Mouse (Mus musculus): ENCODE measurements at regions not wholly inside any gene's neighbourhood (a gene's known extent, or its start where the extent isn't known, plus 50 kb on each side); places are given as distances from the start of the nearest gene placed in this dataset.

- no peaks in the 10 kb centered on the region for H3K27me3 ChIP-seq (replicated peaks; ENCODE audit: control insufficient read depth, insufficient read depth, low read length)
- no peaks in the 10 kb centered on the region for H3K36me3 ChIP-seq (ENCODE audit: control insufficient read depth, insufficient read depth, low read length)
- H3K9ac ChIP-seq (ENCODE audit: low read length) = no peak overlapping the region
- 83% methylated on average over 9 of the region's 9 CpGs for WGBS
- H3K9me3 ChIP-seq (replicated peaks; ENCODE audit: control insufficient read depth, low read length) = no peaks in the 10 kb centered on the region
- DNase-seq (ENCODE audit: low spot score) = no peak
- ATAC-seq = no peak
- no peak overlapping the region for H3K4me3 ChIP-seq (ENCODE audit: low read depth, low read length)
- H3K27ac ChIP-seq (ENCODE audit: low read depth, low read length) = no peak overlapping the region
- H3K4me2 ChIP-seq (ENCODE audit: low read length) = no peak overlapping the region
- no peaks in the 10 kb centered on the region for H3K4me1 ChIP-seq (ENCODE audit: control insufficient read depth, insufficient read depth, low read length)
These were observed 289.8 kb downstream of the Cbln4 start for GRCm38 (mm10) chr2:171753502-171753901.

GRCm38 (mm10) chr2:171747162-171747561 lies 296.1 kb downstream of the Cbln4 start:
- no peaks in the 10 kb centered on the region for H3K36me3 ChIP-seq (ENCODE audit: control insufficient read depth, insufficient read depth, low read length)
- H3K4me3 ChIP-seq (ENCODE audit: low read depth, low read length) = no peak overlapping the region
- no peak for ATAC-seq
- H3K4me1 ChIP-seq (ENCODE audit: control insufficient read depth, insufficient read depth, low read length) = no peaks in the 10 kb centered on the region
- H3K4me2 ChIP-seq (ENCODE audit: low read length) = no peak overlapping the region
- no peak overlapping the region for H3K27ac ChIP-seq (ENCODE audit: low read depth, low read length)
- DNase-seq (ENCODE audit: low spot score) = no peak
- WGBS = 7% methylated on average over 1 of the region's 1 CpGs
- H3K9ac ChIP-seq (ENCODE audit: low read length) = no peak overlapping the region
- no peaks in the 10 kb centered on the region for H3K27me3 ChIP-seq (replicated peaks; ENCODE audit: control insufficient read depth, insufficient read depth, low read length)
- H3K9me3 ChIP-seq (replicated peaks; ENCODE audit: control insufficient read depth, low read length) = no peaks in the 10 kb centered on the region

- DNase-seq (ENCODE audit: low spot score) = no peak
- Histone ChIP-seq H3K27me3 (replicated peaks; ENCODE audit: control insufficient read depth, insufficient read depth, low read length) (no peaks in the 10 kb centered on the region), H3K9me3 (replicated peaks; ENCODE audit: control insufficient read depth, low read length) (no peaks in the 10 kb centered on the region), H3K36me3 (ENCODE audit: control insufficient read depth, insufficient read depth, low read length) (no peaks in the 10 kb centered on the region), H3K27ac (ENCODE audit: low read depth, low read length) (no peak overlapping the region), H3K4me2 (ENCODE audit: low read length) (no peak overlapping the region), H3K9ac (ENCODE audit: low read length) (no peak overlapping the region), H3K4me3 (ENCODE audit: low read depth, low read length) (no peak overlapping the region), H3K4me1 (ENCODE audit: control insufficient read depth, insufficient read depth, low read length) (no peaks in the 10 kb centered on the region)
- 24% methylated on average over 2 of the region's 2 CpGs for WGBS
- no peak for ATAC-seq
These were observed 300.2 kb downstream of the Cbln4 start for GRCm38 (mm10) chr2:171743111-171743510.

- Histone ChIP-seq H3K4me2 (ENCODE audit: low read length) (no peak overlapping the region), H3K36me3 (ENCODE audit: control insufficient read depth, insufficient read depth, low read length) (no peaks in the 10 kb centered on the region), H3K27me3 (replicated peaks; ENCODE audit: control insufficient read depth, insufficient read depth, low read length) (no peaks in the 10 kb centered on the region), H3K27ac (ENCODE audit: low read depth, low read length) (no peak overlapping the region), H3K4me1 (ENCODE audit: control insufficient read depth, insufficient read depth, low read length) (no peaks in the 10 kb centered on the region), H3K9me3 (replicated peaks; ENCODE audit: control insufficient read depth, low read length) (no peaks in the 10 kb centered on the region), H3K4me3 (ENCODE audit: low read depth, low read length) (no peak overlapping the region), H3K9ac (ENCODE audit: low read length) (no peak overlapping the region)
- 84% methylated on average over 11 of the region's 11 CpGs for WGBS
- ATAC-seq = no peak
- DNase-seq (ENCODE audit: low spot score) = no peak
These were observed 300.6 kb downstream of the Cbln4 start for GRCm38 (mm10) chr2:171742706-171743105.

GRCm38 (mm10) chr2:171737761-171738160 lies 305.5 kb downstream of the Cbln4 start:
- H3K27ac ChIP-seq (ENCODE audit: low read depth, low read length) = no peak overlapping the region
- H3K36me3 ChIP-seq (ENCODE audit: control insufficient read depth, insufficient read depth, low read length) = no peaks in the 10 kb centered on the region
- no peaks in the 10 kb centered on the region for H3K4me1 ChIP-seq (ENCODE audit: control insufficient read depth, insufficient read depth, low read length)
- 88% methylated on average over 8 of the region's 8 CpGs for WGBS
- no peak for DNase-seq (ENCODE audit: low spot score)
- no peaks in the 10 kb centered on the region for H3K27me3 ChIP-seq (replicated peaks; ENCODE audit: control insufficient read depth, insufficient read depth, low read length)
- H3K4me2 ChIP-seq (ENCODE audit: low read length) = no peak overlapping the region
- no peak overlapping the region for H3K4me3 ChIP-seq (ENCODE audit: low read depth, low read length)
- no peaks in the 10 kb centered on the region for H3K9me3 ChIP-seq (replicated peaks; ENCODE audit: control insufficient read depth, low read length)
- H3K9ac ChIP-seq (ENCODE audit: low read length) = no peak overlapping the region
- no peak for ATAC-seq

- H3K9ac ChIP-seq (ENCODE audit: low read length) = no peak overlapping the region
- DNase-seq (ENCODE audit: low spot score) (no peak), ATAC-seq (no peak)
- H3K27me3 ChIP-seq (replicated peaks; ENCODE audit: control insufficient read depth, insufficient read depth, low read length) = no peaks in the 10 kb centered on the region
- no peaks in the 10 kb centered on the region for H3K9me3 ChIP-seq (replicated peaks; ENCODE audit: control insufficient read depth, low read length)
- 91% methylated on average over 14 of the region's 14 CpGs for WGBS
- H3K36me3 ChIP-seq (ENCODE audit: control insufficient read depth, insufficient read depth, low read length) = no peaks in the 10 kb centered on the region
- H3K27ac ChIP-seq (ENCODE audit: low read depth, low read length) = no peak overlapping the region
- no peaks in the 10 kb centered on the region for H3K4me1 ChIP-seq (ENCODE audit: control insufficient read depth, insufficient read depth, low read length)
- no peak overlapping the region for H3K4me3 ChIP-seq (ENCODE audit: low read depth, low read length)
- H3K4me2 ChIP-seq (ENCODE audit: low read length) = no peak overlapping the region
These were observed 308.2 kb downstream of the Cbln4 start for GRCm38 (mm10) chr2:171735061-171735490.

GRCm38 (mm10) chr2:171734634-171734987 lies 308.7 kb downstream of the Cbln4 start:
- WGBS = 70% methylated on average over 4 of the region's 4 CpGs
- no peak for ATAC-seq

GRCm38 (mm10) chr2:171733965-171734633 lies 309.2 kb downstream of the Cbln4 start:
- no peaks in the 10 kb centered on the region for H3K27me3 ChIP-seq (replicated peaks; ENCODE audit: control insufficient read depth, insufficient read depth, low read length)
- ATAC-seq = no peak
- no peaks in the 10 kb centered on the region for H3K36me3 ChIP-seq (ENCODE audit: control insufficient read depth, insufficient read depth, low read length)
- H3K9ac ChIP-seq (ENCODE audit: low read length) = no peak overlapping the region
- no peak overlapping the region for H3K4me2 ChIP-seq (ENCODE audit: low read length)
- DNase-seq (ENCODE audit: low spot score) = no peak
- H3K9me3 ChIP-seq (replicated peaks; ENCODE audit: control insufficient read depth, low read length) = no peaks in the 10 kb centered on the region
- H3K4me1 ChIP-seq (ENCODE audit: control insufficient read depth, insufficient read depth, low read length) = no peaks in the 10 kb centered on the region
- H3K4me3 ChIP-seq (ENCODE audit: low read depth, low read length) = no peak overlapping the region
- no peak overlapping the region for H3K27ac ChIP-seq (ENCODE audit: low read depth, low read length)
- WGBS = 59% methylated on average over 14 of the region's 14 CpGs

More at GRCm38 (mm10) chr2:171734634-171734987, 308.7 kb downstream of the Cbln4 start:
- Histone ChIP-seq H3K36me3 (ENCODE audit: control insufficient read depth, insufficient read depth, low read length) (no peaks in the 10 kb centered on the region), H3K9me3 (replicated peaks; ENCODE audit: control insufficient read depth, low read length) (no peaks in the 10 kb centered on the region), H3K27me3 (replicated peaks; ENCODE audit: control insufficient read depth, insufficient read depth, low read length) (no peaks in the 10 kb centered on the region), H3K4me3 (ENCODE audit: low read depth, low read length) (no peak overlapping the region), H3K4me2 (ENCODE audit: low read length) (no peak overlapping the region), H3K9ac (ENCODE audit: low read length) (no peak overlapping the region), H3K4me1 (ENCODE audit: control insufficient read depth, insufficient read depth, low read length) (no peaks in the 10 kb centered on the region), H3K27ac (ENCODE audit: low read depth, low read length) (no peak overlapping the region)
- no peak for DNase-seq (ENCODE audit: low spot score)

GRCm38 (mm10) chr2:171719269-171719668 lies 324.0 kb downstream of the Cbln4 start:
- Histone ChIP-seq H3K4me3 (ENCODE audit: low read depth, low read length) (no peak overlapping the region), H3K27me3 (replicated peaks; ENCODE audit: control insufficient read depth, insufficient read depth, low read length) (no peaks in the 10 kb centered on the region), H3K27ac (ENCODE audit: low read depth, low read length) (no peak overlapping the region), H3K9me3 (replicated peaks; ENCODE audit: control insufficient read depth, low read length) (no peaks in the 10 kb centered on the region), H3K4me2 (ENCODE audit: low read length) (no peak overlapping the region), H3K36me3 (ENCODE audit: control insufficient read depth, insufficient read depth, low read length) (no peaks in the 10 kb centered on the region), H3K4me1 (ENCODE audit: control insufficient read depth, insufficient read depth, low read length) (no peaks in the 10 kb centered on the region), H3K9ac (ENCODE audit: low read length) (no peak overlapping the region)
- 81% methylated on average over 5 of the region's 5 CpGs for WGBS
- ATAC-seq (no peak), DNase-seq (ENCODE audit: low spot score) (no peak)

All from forebrain, embryonic 14.5 days (tissue).